Mouse (Mus musculus): ENCODE measurements around the gene Gm7534. TPM values are rescaled to one million over a fixed set of nuclear protein-coding genes. Genes with fewer than 3 reads are reported as not detected.

Gm7534 gene
- not detected for polyA plus RNA-seq (2014; fragmentation: Illumina TruSeq; extraction: RNeasy Lipid Tissue Mini Kit (QIAGEN cat#74804))

DNA sequence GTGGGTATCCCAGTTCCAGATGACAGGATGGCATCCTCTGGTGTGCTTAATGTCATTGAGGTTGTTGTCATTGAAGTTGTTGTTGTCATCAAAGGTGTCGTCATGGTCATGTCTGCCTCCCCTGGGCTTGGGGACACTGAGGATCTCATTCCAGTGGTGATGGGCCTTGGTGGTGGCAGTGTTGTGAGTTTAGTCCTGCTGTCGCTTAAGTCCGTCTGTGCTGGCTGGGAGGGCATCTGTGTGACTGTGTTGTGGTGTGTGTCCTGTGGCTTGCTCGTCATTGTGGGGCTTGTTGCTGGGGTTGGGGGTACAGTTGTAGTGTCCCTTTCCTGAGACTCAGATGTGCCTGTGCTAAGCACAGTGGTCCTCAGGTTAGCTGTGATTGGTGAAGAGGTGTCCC, at the start of gene Gm7534:
Gene Gm7534, minus strand, starts transcription at position 101 of the 400 bp plus-strand sequence.

DNA sequence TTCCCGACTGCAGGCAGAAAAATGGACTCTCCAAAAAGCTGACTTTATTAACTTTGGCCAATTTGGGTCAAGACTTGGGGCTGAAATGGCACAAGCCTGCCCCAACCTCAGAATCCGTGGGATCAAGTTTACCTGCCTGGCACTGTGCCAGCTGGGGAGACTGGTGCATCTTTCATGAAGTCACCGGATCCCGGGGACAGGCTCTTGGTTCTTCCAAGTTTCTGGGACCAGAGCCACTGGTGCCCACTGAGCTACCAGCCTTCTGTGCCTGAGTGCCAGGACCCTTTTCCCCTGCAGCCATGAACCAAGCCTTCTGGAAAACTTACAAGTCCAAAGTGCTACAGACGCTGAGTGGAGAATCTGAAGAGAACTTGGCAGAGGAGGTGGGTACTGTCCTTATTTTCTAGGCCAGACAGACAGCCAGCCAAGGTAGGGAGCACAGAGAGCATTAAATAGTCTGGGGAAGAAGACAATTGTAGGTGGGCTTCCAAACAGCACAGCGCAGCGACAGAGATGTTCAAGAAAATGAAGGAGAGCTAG, 44.0 kb upstream of the Gm7534 start, which contains the start of gene Gm30191:
Gene Gm30191, plus strand, starts transcription at position 217 of the 540 bp plus-strand sequence.

DNA sequence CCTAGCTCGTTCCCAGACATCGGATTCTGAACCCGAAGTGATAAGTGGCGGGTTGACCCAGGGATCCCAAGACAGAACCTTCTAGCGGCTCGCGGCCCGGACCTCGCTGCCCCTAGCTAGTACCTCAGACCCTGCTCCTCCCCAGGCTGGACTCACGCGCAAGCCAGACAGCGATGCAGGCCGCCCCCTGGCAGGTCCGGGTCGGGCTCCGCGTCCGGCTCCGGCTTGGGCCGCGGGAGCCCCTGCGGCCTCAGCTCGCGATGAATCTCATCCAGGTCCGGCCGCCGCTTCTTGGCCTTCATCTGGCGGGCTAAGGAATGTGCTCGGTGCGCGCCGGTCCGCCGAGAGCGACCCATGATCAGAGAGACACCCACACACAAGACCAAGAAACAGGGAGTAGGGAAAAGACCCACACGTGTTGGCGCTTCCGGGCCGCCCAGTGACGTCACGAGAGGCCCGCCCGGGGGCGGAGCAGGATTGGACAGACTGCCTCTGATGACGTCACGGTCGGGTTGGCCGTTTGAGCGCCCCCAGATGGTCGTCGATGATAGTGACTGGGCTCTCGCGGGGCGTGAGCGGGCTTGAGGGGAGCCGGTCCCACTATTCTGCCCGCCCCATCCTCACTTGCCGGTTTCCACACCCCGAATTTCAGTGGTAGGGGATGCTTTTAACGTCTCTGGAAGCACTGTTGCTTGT, 42.5 kb upstream of the Gm7534 start, which contains the start of gene Zfp593:
Gene Zfp593, minus strand, starts transcription at position 445 of the 696 bp plus-strand sequence.

DNA sequence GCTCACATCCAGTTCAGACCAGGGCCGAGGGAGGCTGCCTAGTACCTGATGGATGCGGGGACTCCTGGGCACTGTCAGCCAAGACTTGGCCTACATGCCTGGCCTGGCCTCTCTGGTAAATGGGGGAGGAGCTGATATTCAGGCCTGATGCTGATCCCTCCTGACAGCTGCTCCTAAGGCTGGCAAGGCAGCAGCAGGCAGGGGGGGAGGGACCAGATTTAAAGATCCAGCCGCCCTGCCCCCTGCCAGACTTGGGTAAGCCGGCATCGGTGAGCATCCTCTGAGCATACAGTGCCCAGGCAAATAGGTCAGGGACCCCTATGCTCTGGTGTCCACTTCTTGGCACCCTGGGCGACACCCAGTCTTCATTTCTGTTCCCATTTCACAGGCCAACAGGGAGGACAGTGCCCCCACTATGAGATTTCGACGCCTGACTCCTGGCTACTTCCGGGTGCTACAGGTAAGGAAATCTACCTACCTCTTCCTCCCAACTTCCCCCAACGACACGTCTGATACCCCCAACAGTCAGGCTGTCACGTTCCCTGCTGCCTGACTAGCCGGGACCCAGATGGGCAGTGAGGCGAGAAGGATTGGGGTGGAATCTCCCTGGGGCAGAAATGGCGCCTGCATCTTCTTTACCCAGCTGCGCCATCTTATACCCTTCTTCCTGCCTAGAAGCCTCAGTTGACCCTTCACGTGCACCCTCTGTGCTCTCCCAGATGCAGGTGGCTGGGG, 40.9 kb upstream of the Gm7534 start, which contains the start of gene E130218I03Rik:
Gene E130218I03Rik, plus strand, starts transcription at position 147 of the 735 bp plus-strand sequence.

DNA sequence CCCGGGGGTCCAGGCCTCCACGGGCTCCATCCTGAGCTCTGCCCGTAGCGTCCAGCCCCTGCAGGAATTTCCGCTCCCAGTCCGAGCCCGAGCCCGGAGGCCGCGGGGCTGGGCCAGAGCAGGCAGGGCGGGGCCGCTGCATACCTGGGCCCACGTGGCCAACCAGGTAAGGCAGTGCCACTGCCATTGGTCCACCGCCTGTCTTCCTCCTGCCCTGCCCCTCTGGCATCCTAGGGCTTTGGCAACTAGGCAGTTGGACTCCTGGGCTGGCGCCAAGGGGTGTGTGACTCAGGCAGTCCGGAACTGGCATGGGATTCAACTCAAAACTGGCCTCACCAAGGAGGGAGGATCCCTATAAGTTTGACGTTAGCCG, 35.5 kb upstream of the Gm7534 start, which contains the start of gene Cnksr1:
Gene Cnksr1, minus strand, starts transcription at position 121 of the 373 bp plus-strand sequence.

DNA sequence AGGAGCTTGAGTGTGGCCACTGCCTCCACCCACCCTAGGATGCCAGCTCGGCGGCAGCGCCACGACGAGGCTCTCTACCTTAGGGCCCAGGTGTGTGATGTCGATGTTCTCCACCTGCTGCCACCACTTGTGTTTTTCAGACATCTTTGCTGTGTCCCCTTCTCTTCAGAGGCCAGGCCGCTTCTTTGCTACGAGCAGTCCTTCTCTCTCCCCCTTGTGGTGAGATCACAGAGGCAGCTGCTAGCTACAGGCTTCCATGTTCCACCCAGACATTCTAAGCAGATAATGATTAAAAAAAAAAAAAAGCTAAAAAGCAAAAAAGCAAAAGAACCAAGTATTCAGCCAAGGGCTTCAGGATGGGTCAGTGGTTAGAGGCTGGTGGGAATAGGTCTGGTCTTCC, 24.4 kb upstream of the Gm7534 start, which contains the start of gene Catsper4:
Gene Catsper4, minus strand, starts transcription at position 190 of the 400 bp plus-strand sequence.

Other genes with a start within 250 kb of the Gm7534 start
- gene Hmgn2, start 234.4 kb downstream of the Gm7534 start, polyA plus RNA-seq (2014; fragmentation: Illumina TruSeq; extraction: RNeasy Lipid Tissue Mini Kit (QIAGEN cat#74804)): 1,094 TPM
- 20.6 TPM for gene Dhdds, start 202.1 kb downstream of the Gm7534 start, polyA plus RNA-seq (2014; fragmentation: Illumina TruSeq; extraction: RNeasy Lipid Tissue Mini Kit (QIAGEN cat#74804))
- 1.3 TPM for gene Lin28a, start 184.2 kb downstream of the Gm7534 start, polyA plus RNA-seq (2014; fragmentation: Illumina TruSeq; extraction: RNeasy Lipid Tissue Mini Kit (QIAGEN cat#74804))
- gene Zfp683, start 149.2 kb downstream of the Gm7534 start, polyA plus RNA-seq (2014; fragmentation: Illumina TruSeq; extraction: RNeasy Lipid Tissue Mini Kit (QIAGEN cat#74804)): not detected
- not detected for gene Crybg2, start 142.2 kb downstream of the Gm7534 start, polyA plus RNA-seq (2014; fragmentation: Illumina TruSeq; extraction: RNeasy Lipid Tissue Mini Kit (QIAGEN cat#74804))
- gene Cd52, start 107.9 kb downstream of the Gm7534 start, polyA plus RNA-seq (2014; fragmentation: Illumina TruSeq; extraction: RNeasy Lipid Tissue Mini Kit (QIAGEN cat#74804)): 44.5 TPM
- not detected for gene Ubxn11, start 100.4 kb downstream of the Gm7534 start, polyA plus RNA-seq (2014; fragmentation: Illumina TruSeq; extraction: RNeasy Lipid Tissue Mini Kit (QIAGEN cat#74804))
- gene Sh3bgrl3, start 74.2 kb downstream of the Gm7534 start, polyA plus RNA-seq (2014; fragmentation: Illumina TruSeq; extraction: RNeasy Lipid Tissue Mini Kit (QIAGEN cat#74804)): not detected
- gene Cep85, start 15.9 kb downstream of the Gm7534 start, polyA plus RNA-seq (2014; fragmentation: Illumina TruSeq; extraction: RNeasy Lipid Tissue Mini Kit (QIAGEN cat#74804)): 6.6 TPM
- not detected for gene Catsper4, start 24.4 kb upstream of the Gm7534 start, polyA plus RNA-seq (2014; fragmentation: Illumina TruSeq; extraction: RNeasy Lipid Tissue Mini Kit (QIAGEN cat#74804))
- not detected for gene Cnksr1, start 35.4 kb upstream of the Gm7534 start, polyA plus RNA-seq (2014; fragmentation: Illumina TruSeq; extraction: RNeasy Lipid Tissue Mini Kit (QIAGEN cat#74804))
- not detected for gene E130218I03Rik, start 40.7 kb upstream of the Gm7534 start, polyA plus RNA-seq (2014; fragmentation: Illumina TruSeq; extraction: RNeasy Lipid Tissue Mini Kit (QIAGEN cat#74804))
- gene Zfp593, start 42.6 kb upstream of the Gm7534 start, polyA plus RNA-seq (2014; fragmentation: Illumina TruSeq; extraction: RNeasy Lipid Tissue Mini Kit (QIAGEN cat#74804)): 0.46 TPM
- not detected for gene Gm30191, start 43.9 kb upstream of the Gm7534 start, polyA plus RNA-seq (2014; fragmentation: Illumina TruSeq; extraction: RNeasy Lipid Tissue Mini Kit (QIAGEN cat#74804))
- not detected for gene Grrp1, start 51.1 kb upstream of the Gm7534 start, polyA plus RNA-seq (2014; fragmentation: Illumina TruSeq; extraction: RNeasy Lipid Tissue Mini Kit (QIAGEN cat#74804))
- gene Pdik1l, start 84.9 kb upstream of the Gm7534 start, polyA plus RNA-seq (2014; fragmentation: Illumina TruSeq; extraction: RNeasy Lipid Tissue Mini Kit (QIAGEN cat#74804)): 37.5 TPM
- not detected for gene Trim63, start 112.1 kb upstream of the Gm7534 start, polyA plus RNA-seq (2014; fragmentation: Illumina TruSeq; extraction: RNeasy Lipid Tissue Mini Kit (QIAGEN cat#74804))
- 6.9 TPM for gene Slc30a2, start 140.2 kb upstream of the Gm7534 start, polyA plus RNA-seq (2014; fragmentation: Illumina TruSeq; extraction: RNeasy Lipid Tissue Mini Kit (QIAGEN cat#74804))
- gene Extl1, start 180.8 kb upstream of the Gm7534 start, polyA plus RNA-seq (2014; fragmentation: Illumina TruSeq; extraction: RNeasy Lipid Tissue Mini Kit (QIAGEN cat#74804)): not detected
- gene Pafah2, start 193.3 kb upstream of the Gm7534 start, polyA plus RNA-seq (2014; fragmentation: Illumina TruSeq; extraction: RNeasy Lipid Tissue Mini Kit (QIAGEN cat#74804)): 3.7 TPM

All from ovary, adult 10 weeks (tissue).